Mouse (Mus musculus) MEL (cell line): ENCODE results near the gene Map3k20. TPM values are rescaled to one million over a fixed set of nuclear protein-coding genes. Genes with fewer than 3 reads are reported as not detected.

Experiments
- DNase-seq: peaks from one replicate; pipeline ENCODE4 v3.0.0; 2011; ENCODE audit warnings: low read depth, low spot score
- H3K27ac ChIP-seq: 2 replicates; pipeline ENCODE4 v1.5.1; 2012; ENCODE audit warnings: low read depth, mild to moderate bottlenecking, control low read depth, low read length, moderate library complexity; ENCODE audit not compliant: control insufficient read depth
- H3K27me3 ChIP-seq, 2 experiments: fragments of 150-350 bp in 1 of 2; sonication (generic) in 1 of 2; 2 replicates each; pipeline ENCODE4 v1.6.1; 2012; ENCODE audit warnings: low read length in 2 of 2, mild to moderate bottlenecking in 2 of 2, improper control_type of control experiment in 1 of 2, moderate library complexity in 1 of 2; ENCODE audit not compliant: insufficient read depth in 2 of 2, control insufficient read depth in 1 of 2
- H3K36me3 ChIP-seq, 2 experiments: 2 replicates each; pipeline ENCODE4 v1.6.1; 2012 to 2014; ENCODE audit warnings: low read length in 2 of 2, improper control_type of control experiment in 1 of 2, inconsistent platforms in 1 of 2, mild to moderate bottlenecking in 1 of 2; ENCODE audit not compliant: insufficient read depth in 2 of 2, control insufficient read depth in 1 of 2
- H3K4me1 ChIP-seq, 2 experiments: fragments of 150-350 bp in 1 of 2; sonication (generic) in 1 of 2; 2 replicates each; pipeline ENCODE4 v1.6.1; 2012; ENCODE audit warnings: low read length in 2 of 2, improper control_type of control experiment in 1 of 2, mild to moderate bottlenecking in 1 of 2; ENCODE audit not compliant: insufficient read depth in 2 of 2, control insufficient read depth in 1 of 2
- H3K4me3 ChIP-seq, 2 experiments: fragments of 150-350 bp in 1 of 2; sonication (generic) in 1 of 2; 2 replicates each; pipeline ENCODE4 v1.5.1; 2012; ENCODE audit warnings: low read depth in 2 of 2, low read length in 2 of 2, mild to moderate bottlenecking in 2 of 2, moderate library complexity in 2 of 2, control low read depth in 1 of 2, improper control_type of control experiment in 1 of 2; ENCODE audit not compliant: control insufficient read depth in 1 of 2, insufficient read depth in 1 of 2
- H3K79me2 ChIP-seq: 2 replicates; pipeline ENCODE4 v1.6.1; 2012; ENCODE audit warnings: mild to moderate bottlenecking, low read length, moderate library complexity; ENCODE audit not compliant: control insufficient read depth, poor library complexity, insufficient read depth
- H3K9ac ChIP-seq: 2 replicates; pipeline ENCODE4 v1.6.1; 2012; ENCODE audit warnings: low read depth, mild to moderate bottlenecking, control low read depth, low read length, moderate library complexity; ENCODE audit not compliant: control insufficient read depth, poor library complexity, severe bottlenecking
- H3K9me3 ChIP-seq: fragments of 150-350 bp; sonication (generic); replicated peaks from 2 replicates; pipeline ENCODE4 v1.6.1; 2012; ENCODE audit warnings: mild to moderate bottlenecking, low read length, improper control_type of control experiment, moderate library complexity; ENCODE audit not compliant: insufficient read depth
- BHLHE40 ChIP-seq: IDR thresholded peaks from 2 replicates; pipeline ENCODE4 v1.6.1; 2012; ENCODE audit warnings: low read depth, mild to moderate bottlenecking, inconsistent platforms, low read length, improper control_type of control experiment, borderline replicate concordance
- CHD1 ChIP-seq: IDR thresholded peaks from 2 replicates; pipeline ENCODE4 v1.6.1; 2012; ENCODE audit warnings: low read depth, mild to moderate bottlenecking, inconsistent platforms, low read length, improper control_type of control experiment
- CHD2 ChIP-seq: IDR thresholded peaks from 2 replicates; pipeline ENCODE4 v1.6.1; 2011; ENCODE audit warnings: low read length, improper control_type of control experiment
- GABPA ChIP-seq: IDR thresholded peaks from 2 replicates; pipeline ENCODE4 v1.6.1; 2012; ENCODE audit warnings: low read depth, mild to moderate bottlenecking, inconsistent platforms, low read length, improper control_type of control experiment, moderate library complexity
- GATA1 ChIP-seq: IDR thresholded peaks from 2 replicates; pipeline ENCODE4 v1.6.1; 2011; ENCODE audit warnings: low read depth, low read length, improper control_type of control experiment
- HCFC1 ChIP-seq: IDR thresholded peaks from 2 replicates; pipeline ENCODE4 v1.6.1; 2012; ENCODE audit warnings: low read depth, mild to moderate bottlenecking, inconsistent platforms, low read length, improper control_type of control experiment, moderate library complexity
- MAFK ChIP-seq: IDR thresholded peaks from 2 replicates; pipeline ENCODE4 v1.6.1; 2011; ENCODE audit warnings: low read depth, mild to moderate bottlenecking, low read length, improper control_type of control experiment, borderline replicate concordance
- MAX ChIP-seq: IDR thresholded peaks from 2 replicates; pipeline ENCODE4 v1.6.1; 2011; ENCODE audit warnings: low read length, improper control_type of control experiment
- MEF2A ChIP-seq: IDR thresholded peaks from 2 replicates; pipeline ENCODE4 v1.6.1; 2014; ENCODE audit warnings: low read depth, mild to moderate bottlenecking, inconsistent platforms, low read length, improper control_type of control experiment; ENCODE audit not compliant: poor library complexity, insufficient replicate concordance, severe bottlenecking; ENCODE audit errors: extremely low read depth
- MXI1 ChIP-seq: IDR thresholded peaks from 2 replicates; pipeline ENCODE4 v1.6.1; 2011; ENCODE audit warnings: mild to moderate bottlenecking, low read depth, low read length, improper control_type of control experiment
- MYB ChIP-seq: IDR thresholded peaks from 2 replicates; pipeline ENCODE4 v1.6.1; 2011; ENCODE audit warnings: mild to moderate bottlenecking, low read depth, low read length, improper control_type of control experiment
- MYC ChIP-seq: IDR thresholded peaks from 2 replicates; pipeline ENCODE4 v1.6.1; 2011; ENCODE audit warnings: low read depth, mild to moderate bottlenecking, low read length, improper control_type of control experiment, moderate library complexity
- POLR2A ChIP-seq, 2 experiments: IDR thresholded peaks; 2 replicates each; pipeline ENCODE4 v1.6.1; 2011 to 2012; ENCODE audit warnings: low read length in 2 of 2, mild to moderate bottlenecking in 2 of 2, control low read depth in 1 of 2, improper control_type of control experiment in 1 of 2, low read depth in 1 of 2, moderate library complexity in 1 of 2; ENCODE audit not compliant: control insufficient read depth in 1 of 2, insufficient read depth in 1 of 2, poor library complexity in 1 of 2
- RAD21 ChIP-seq: IDR thresholded peaks from 2 replicates; pipeline ENCODE4 v1.6.1; 2011; ENCODE audit warnings: mild to moderate bottlenecking, low read depth, low read length, improper control_type of control experiment
- RCOR1 ChIP-seq: IDR thresholded peaks from 2 replicates; pipeline ENCODE4 v1.6.1; 2012; ENCODE audit warnings: low read depth, mild to moderate bottlenecking, inconsistent platforms, low read length, improper control_type of control experiment
- SMC3 ChIP-seq: IDR thresholded peaks from 2 replicates; pipeline ENCODE4 v1.6.1; 2011; ENCODE audit warnings: low read depth, low read length, improper control_type of control experiment
- TAL1 ChIP-seq: IDR thresholded peaks from 2 replicates; pipeline ENCODE4 v1.6.1; 2012; ENCODE audit warnings: mild to moderate bottlenecking, inconsistent platforms, low read length, moderate library complexity, mixed read lengths
- TCF12 ChIP-seq: IDR thresholded peaks from 2 replicates; pipeline ENCODE4 v1.6.1; 2014; ENCODE audit warnings: low read depth, mild to moderate bottlenecking, inconsistent platforms, low read length, improper control_type of control experiment, moderate library complexity
- ZKSCAN1 ChIP-seq: IDR thresholded peaks from 2 replicates; pipeline ENCODE4 v1.6.1; 2012; ENCODE audit warnings: low read depth, mild to moderate bottlenecking, inconsistent platforms, low read length, improper control_type of control experiment, moderate library complexity
- polyA plus RNA-seq, 2 experiments: library from polyadenylated mRNA; stranded (reverse) in 1 of 2; unstranded in 1 of 2; fragments of >175 nt in 1 of 2; fragments of >200 nt in 1 of 2; gene quantifications; 2 replicates each; pipeline versions ENCODE4 v1.2.1 to v1.2.4; 2012; ENCODE audit warnings: low replicate concordance in 2 of 2, low read depth in 1 of 2; ENCODE audit not compliant: insufficient read length in 2 of 2, insufficient read depth in 1 of 2, missing spikeins in 1 of 2
- total RNA-seq: library from RNA; depleted of rRNA; stranded (reverse); fragments of 300-350 nt; gene quantifications from 2 replicates; pipeline ENCODE4 v1.2.3, GENCODE M21; 2012

Map3k20 gene
- total and polyA plus RNA-seq, 3 experiments = 7.4 to 9.6 TPM; not detected in 1

DNA sequence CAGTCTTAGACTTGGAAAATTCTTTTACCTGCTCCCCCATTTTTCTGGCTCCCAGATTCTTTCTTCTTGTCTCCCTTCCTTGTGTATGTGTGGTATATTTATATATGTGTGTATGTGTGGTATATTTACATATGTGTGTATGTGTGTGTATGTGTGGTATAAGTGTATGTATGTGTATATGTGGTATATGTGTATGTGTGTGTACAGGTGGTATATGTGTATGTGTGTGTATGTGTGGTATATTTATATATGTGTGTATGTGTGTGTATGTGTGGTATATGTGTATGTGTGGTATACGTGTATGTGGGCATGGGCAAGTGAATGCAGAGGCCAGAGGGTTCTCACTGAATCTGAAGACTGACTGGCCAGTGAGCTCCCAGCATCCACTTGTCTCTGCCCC is 5.7 kb downstream of the Map3k20 start:
- Histone ChIP-seq H3K27me3 (no peaks in the 10 kb centered on the region), H3K27ac (no peak overlapping the region), H3K9me3 (no peaks in the 10 kb centered on the region), H3K4me3 (no peak overlapping the region), H3K4me1 (peaks cover 4 to 14% of the 10 kb centered on the region in 2 experiments), H3K79me2 (peaks cover 4% of the 10 kb centered on the region; the same call in 1 of the 2 replicates), H3K36me3 (peaks cover 0 to 13% of the 10 kb centered on the region in 2 experiments; a peak in 2 of 4 replicates), H3K9ac (no peak overlapping the region)
- TF ChIP-seq RCOR1 (no peak), SMC3 (no peak), MYB (no peak), MEF2A (no peak), POLR2A (IDR thresholded peaks at IDR 0.05; ENCODE audit: control insufficient read depth in 1 of 2, insufficient read depth in 1 of 2, low read depth in 1 of 2, low read length in 2 of 2, poor library complexity in 1 of 2) (no peak), GABPA (no peak), RAD21 (no peak), GATA1 (no peak), HCFC1 (no peak), TAL1 (no peak), MAX (no peak), ZKSCAN1 (no peak), TCF12 (no peak)
- DNase-seq = no peak

DNA sequence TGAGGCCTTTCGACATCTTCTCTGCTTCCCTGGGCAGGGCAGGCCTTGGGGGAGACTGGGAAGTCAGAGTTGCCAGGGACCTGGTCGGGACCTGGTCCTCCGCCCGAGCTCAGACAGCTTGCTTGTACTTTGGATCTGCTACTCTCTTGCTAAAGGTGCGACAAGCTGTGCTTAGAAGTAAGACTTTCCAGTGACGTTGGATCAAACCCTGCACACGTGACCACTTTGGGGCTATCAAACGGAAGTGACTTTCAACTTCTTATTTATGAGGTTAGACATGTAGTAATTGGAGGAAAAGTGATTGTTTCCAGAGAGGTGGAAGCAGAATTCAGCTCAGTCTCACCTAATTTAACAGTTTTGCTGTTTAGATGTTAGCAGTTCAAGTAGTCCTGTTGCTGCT is 7.1 kb downstream of the Map3k20 start:
- no peak overlapping the region for H3K9ac ChIP-seq

DNA sequence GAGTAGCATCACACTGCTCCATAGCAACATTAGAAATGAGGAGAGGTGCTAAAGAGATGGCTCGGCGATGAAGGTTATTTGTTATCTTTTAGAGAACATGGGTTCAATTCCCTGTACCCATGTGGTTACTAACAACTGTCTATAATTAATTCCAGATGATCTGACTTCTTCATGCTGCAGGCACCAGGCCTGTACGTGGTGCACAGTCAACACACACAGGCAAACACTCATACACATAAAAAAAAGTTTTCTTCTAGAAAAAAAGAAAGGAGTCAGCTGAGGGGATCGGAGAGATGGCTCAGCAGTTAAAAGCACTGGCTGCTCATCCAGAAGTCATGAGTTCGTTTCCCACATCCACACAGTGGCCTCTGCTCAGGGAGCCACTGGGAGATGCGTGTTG is 9.6 kb downstream of the Map3k20 start:
- Histone ChIP-seq H3K4me3 (no peak overlapping the region), H3K9me3 (no peaks in the 10 kb centered on the region), H3K4me1 (no peaks in the 10 kb centered on the region), H3K36me3 (no peaks in the 10 kb centered on the region), H3K79me2 (0 out of 2 replicates have a peak, but pooled peaks cover 4% of the 10 kb centered on the region), H3K27me3 (no peaks in the 10 kb centered on the region), H3K9ac (no peak overlapping the region), H3K27ac (no peak overlapping the region)
- DNase-seq = no peak
- TF ChIP-seq BHLHE40 = no peak
- TF ChIP-seq POLR2A (IDR thresholded peaks at IDR 0.05; ENCODE audit: control insufficient read depth in 1 of 2, insufficient read depth in 1 of 2, low read depth in 1 of 2, low read length in 2 of 2, poor library complexity in 1 of 2) = no peak
- TF ChIP-seq MYC = no peak
- no peak for TF ChIP-seq TCF12
- no peak for TF ChIP-seq MAFK
- no peak for TF ChIP-seq MAX
- no peak for TF ChIP-seq CHD1
- TF ChIP-seq CHD2 = no peak

More for the DNA sequence above, 7.1 kb downstream of the Map3k20 start:
- Histone ChIP-seq H3K79me2 (0 out of 2 replicates have a peak, but pooled peaks cover 4% of the 10 kb centered on the region), H3K4me1 (peaks cover 3 to 9% of the 10 kb centered on the region in 2 experiments), H3K9me3 (no peaks in the 10 kb centered on the region), H3K4me3 (no peak overlapping the region), H3K27me3 (no peaks in the 10 kb centered on the region), H3K36me3 (peaks cover 0 to 10% of the 10 kb centered on the region in 2 experiments; a peak in 2 of 4 replicates)
- no peak for DNase-seq
- TF ChIP-seq MEF2A (no peak), MYC (no peak), MXI1 (no peak), HCFC1 (no peak)
- TF ChIP-seq, all 39 proteins: peak for 0
- H3K27ac ChIP-seq = no peak overlapping the region
